Mouse (Mus musculus): Measurements from ENCODE around the gene Gimd1. TPM values are rescaled to one million over a fixed set of nuclear protein-coding genes. Genes with fewer than 3 reads are reported as not detected.

Gene Gimd1
- polyA plus RNA-seq (2016; fragmentation: Nextera tagmentation; extraction: Ambion mirVana), result not detected in 2 replicates

GRCm38 (mm10) chr3:132629601-132630239, at the start of gene Gimd1:
TSS of gene Gimd1 (plus strand) at chr3:132629820.
- 92% methylated on average over 11 of the region's 11 CpGs for WGBS
- no peak for ATAC-seq (ENCODE audit: low FRiP score)
- H3K4me1 ChIP-seq, result no peaks in the 10 kb centered on the region

GRCm38 (mm10) chr3:132581198-132581597, 48.4 kb upstream of the Gimd1 start:
- no peaks in the 10 kb centered on the region for H3K36me3 ChIP-seq
- no peak for ATAC-seq (ENCODE audit: low FRiP score)
- WGBS, result 89% methylated on average over 3 of the region's 3 CpGs
- no peak overlapping the region for H3K27ac ChIP-seq
- H3K27me3 ChIP-seq, result no peaks in the 10 kb centered on the region
- H3K4me1 ChIP-seq, result no peaks in the 10 kb centered on the region
- H3K4me2 ChIP-seq (replicated peaks), result no peak overlapping the region
- no peak overlapping the region for H3K4me3 ChIP-seq
- H3K9ac ChIP-seq, result no peak overlapping the region
- no peaks in the 10 kb centered on the region for H3K9me3 ChIP-seq (replicated peaks)

More at GRCm38 (mm10) chr3:132629601-132630239, at the start of gene Gimd1:
- no peak within 1 kb of the TSS for H3K27ac ChIP-seq
- H3K9me3 ChIP-seq (replicated peaks), result no peaks in the 10 kb centered on the region
- no peak within 1 kb of the TSS for H3K4me2 ChIP-seq (replicated peaks)
- no peak within 1 kb of the TSS for H3K4me3 ChIP-seq
- H3K27me3 ChIP-seq, result no peaks in the 10 kb centered on the region
- no peak within 1 kb of the TSS for H3K9ac ChIP-seq
- H3K36me3 ChIP-seq, result no peaks in the 10 kb centered on the region

GRCm38 (mm10) chr3:132582339-132582738, 47.3 kb upstream of the Gimd1 start:
- WGBS, result 55% methylated on average over 4 of the region's 4 CpGs
- H3K4me3 ChIP-seq, result no peak overlapping the region
- no peaks in the 10 kb centered on the region for H3K4me1 ChIP-seq
- no peaks in the 10 kb centered on the region for H3K9me3 ChIP-seq (replicated peaks)
- no peaks in the 10 kb centered on the region for H3K36me3 ChIP-seq
- ATAC-seq (ENCODE audit: low FRiP score), result no peak
- H3K27ac ChIP-seq, result no peak overlapping the region
- no peak overlapping the region for H3K9ac ChIP-seq
- no peak overlapping the region for H3K4me2 ChIP-seq (replicated peaks)
- H3K27me3 ChIP-seq, result no peaks in the 10 kb centered on the region

DNA sequence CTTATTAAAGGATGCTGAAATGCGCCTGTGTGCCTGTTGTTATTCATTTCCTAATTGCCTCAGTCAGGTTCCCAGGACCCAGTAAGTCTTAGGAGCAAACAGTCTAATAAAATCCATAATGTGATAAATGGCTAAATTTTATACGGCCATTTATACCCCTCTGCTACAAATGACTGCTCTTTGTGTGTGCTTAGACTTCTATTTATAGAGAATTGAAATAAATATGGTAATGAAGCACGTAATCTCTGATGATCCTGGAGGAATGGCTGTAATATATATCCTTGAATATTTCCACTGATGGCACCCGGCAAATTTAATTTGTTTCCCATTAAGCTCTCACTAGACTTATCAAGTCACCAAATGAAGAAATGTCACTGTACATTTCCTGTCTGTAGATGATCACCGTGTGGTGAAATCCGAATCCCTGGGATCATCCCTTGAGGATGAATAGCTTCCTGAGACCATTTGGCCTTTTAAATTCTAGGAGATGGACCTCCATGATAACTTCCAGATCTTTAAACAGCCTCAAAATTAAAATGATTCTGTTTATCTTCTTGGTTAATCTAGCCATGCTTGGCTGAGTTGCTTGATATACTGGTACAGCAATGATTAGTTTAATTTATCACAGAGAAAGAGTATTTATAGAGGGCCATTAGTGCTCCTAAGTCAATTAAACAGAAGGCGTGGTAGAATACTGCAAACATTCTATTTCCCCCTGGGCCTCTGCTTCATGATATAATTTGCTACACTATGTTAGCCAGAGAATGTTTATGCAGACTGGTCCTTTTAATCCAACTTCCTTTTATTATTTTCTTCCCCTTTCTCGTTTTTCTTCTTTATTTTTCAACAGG, 44.3 kb upstream of the Gimd1 start:
- H3K27me3 ChIP-seq, result no peaks in the 10 kb centered on the region
- H3K9ac ChIP-seq, result no peak overlapping the region
- H3K4me3 ChIP-seq, result no peak overlapping the region
- no peak overlapping the region for H3K27ac ChIP-seq
- H3K4me2 ChIP-seq (replicated peaks), result no peak overlapping the region
- WGBS, result 71% methylated on average over 8 of the region's 8 CpGs
- H3K36me3 ChIP-seq, result no peaks in the 10 kb centered on the region
- no peaks in the 10 kb centered on the region for H3K4me1 ChIP-seq
- no peaks in the 10 kb centered on the region for H3K9me3 ChIP-seq (replicated peaks)
- peak; percentile 70 for ATAC-seq (ENCODE audit: low FRiP score)

DNA sequence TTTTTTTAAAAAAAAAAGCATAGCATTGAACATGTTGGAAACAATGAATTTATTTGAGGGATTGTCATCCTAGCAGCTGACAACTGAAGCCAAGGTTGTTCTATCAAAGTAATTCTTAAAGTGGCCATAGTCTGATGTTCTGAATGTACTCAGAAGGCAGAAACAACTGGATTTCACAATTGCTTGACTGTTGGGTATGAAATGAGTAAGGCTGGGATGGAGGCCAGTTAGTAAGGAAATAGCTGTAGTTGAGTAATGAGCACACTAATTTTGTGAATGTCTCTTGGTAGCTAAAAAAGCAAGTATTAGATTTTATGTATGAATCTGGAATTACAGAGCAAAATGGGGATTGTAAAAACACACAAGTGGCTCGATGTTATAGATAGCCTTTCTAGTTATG, 41.5 kb upstream of the Gimd1 start:
- no peak overlapping the region for H3K4me3 ChIP-seq
- H3K4me2 ChIP-seq (replicated peaks), result no peak overlapping the region
- no peaks in the 10 kb centered on the region for H3K36me3 ChIP-seq
- no peak overlapping the region for H3K27ac ChIP-seq
- 90% methylated on average over 1 of the region's 1 CpGs for WGBS
- H3K4me1 ChIP-seq, result no peaks in the 10 kb centered on the region
- H3K27me3 ChIP-seq, result no peaks in the 10 kb centered on the region
- H3K9me3 ChIP-seq (replicated peaks), result no peaks in the 10 kb centered on the region
- H3K9ac ChIP-seq, result no peak overlapping the region
- ATAC-seq (ENCODE audit: low FRiP score), result no peak

- no peak for ATAC-seq (ENCODE audit: low FRiP score)
Observed at GRCm38 (mm10) chr3:132590010-132590409, 39.6 kb upstream of the Gimd1 start.

DNA sequence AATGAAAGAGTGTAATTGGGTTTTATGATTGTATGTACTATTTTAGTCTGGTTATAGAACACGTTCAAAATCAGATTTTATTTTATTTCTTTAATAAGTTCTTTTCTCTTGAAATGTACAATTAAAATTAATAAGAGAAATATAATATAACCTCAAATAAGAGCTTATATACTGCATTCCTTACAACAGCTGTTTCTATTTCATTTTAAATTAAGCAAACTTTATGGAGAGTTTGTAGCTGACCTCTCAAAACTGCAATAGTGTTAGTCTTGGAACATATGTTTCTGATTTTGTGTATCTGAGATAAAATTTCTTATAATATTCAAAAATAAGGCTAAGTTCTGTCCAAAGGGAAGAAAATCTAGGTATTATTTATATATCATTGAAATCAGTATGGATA, 39.0 kb upstream of the Gimd1 start:
- H3K4me3 ChIP-seq, result no peak overlapping the region
- H3K36me3 ChIP-seq, result no peaks in the 10 kb centered on the region
- H3K27me3 ChIP-seq, result no peaks in the 10 kb centered on the region
- ATAC-seq (ENCODE audit: low FRiP score), result no peak
- no peaks in the 10 kb centered on the region for H3K9me3 ChIP-seq (replicated peaks)
- no peak overlapping the region for H3K9ac ChIP-seq
- no peak overlapping the region for H3K4me2 ChIP-seq (replicated peaks)
- H3K4me1 ChIP-seq, result no peaks in the 10 kb centered on the region
- WGBS, result 79% methylated on average over 1 of the region's 1 CpGs
- H3K27ac ChIP-seq, result no peak overlapping the region

More at GRCm38 (mm10) chr3:132590010-132590409, 39.6 kb upstream of the Gimd1 start:
- no peaks in the 10 kb centered on the region for H3K36me3 ChIP-seq
- H3K27ac ChIP-seq, result no peak overlapping the region
- H3K9me3 ChIP-seq (replicated peaks), result no peaks in the 10 kb centered on the region
- 65% methylated on average over 3 of the region's 3 CpGs for WGBS
- no peaks in the 10 kb centered on the region for H3K4me1 ChIP-seq
- no peaks in the 10 kb centered on the region for H3K27me3 ChIP-seq
- no peak overlapping the region for H3K4me3 ChIP-seq
- no peak overlapping the region for H3K9ac ChIP-seq
- H3K4me2 ChIP-seq (replicated peaks), result no peak overlapping the region

GRCm38 (mm10) chr3:132628741-132629140, 879 bp upstream of the Gimd1 start:
- Histone ChIP-seq H3K4me1 (no peaks in the 10 kb centered on the region), H3K9ac (no peak overlapping the region), H3K36me3 (no peaks in the 10 kb centered on the region), H3K27ac (no peak overlapping the region), H3K9me3 (replicated peaks) (no peaks in the 10 kb centered on the region), H3K4me3 (no peak overlapping the region), H3K27me3 (no peaks in the 10 kb centered on the region), H3K4me2 (replicated peaks) (no peak overlapping the region)
- WGBS, result 58% methylated on average over 8 of the region's 8 CpGs
- no peak for ATAC-seq (ENCODE audit: low FRiP score)

DNA sequence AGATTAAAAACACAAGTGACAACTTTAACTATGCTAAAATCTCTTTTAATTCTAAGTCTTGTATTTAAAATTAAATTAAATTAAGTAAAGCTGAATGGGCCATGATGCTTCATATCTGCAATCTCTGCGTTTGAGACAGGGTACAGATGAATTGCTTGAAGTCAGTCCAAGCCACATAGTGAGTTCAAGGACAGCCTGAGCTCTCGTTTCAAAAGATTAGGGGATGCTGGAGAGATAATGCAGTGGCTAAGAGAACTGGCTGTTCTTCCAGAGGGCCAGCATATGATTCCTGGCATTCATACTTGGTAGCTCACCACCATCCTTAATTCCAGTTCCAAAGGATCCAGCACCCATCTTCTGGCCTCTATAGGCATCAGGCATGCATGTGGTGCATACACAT, 3.6 kb downstream of the Gimd1 start:
- 80% methylated on average over 2 of the region's 2 CpGs for WGBS
- no peaks in the 10 kb centered on the region for H3K9me3 ChIP-seq (replicated peaks)
- H3K4me3 ChIP-seq, result no peak overlapping the region
- H3K4me1 ChIP-seq, result no peaks in the 10 kb centered on the region
- no peak for ATAC-seq (ENCODE audit: low FRiP score)
- H3K27ac ChIP-seq, result no peak overlapping the region
- no peak overlapping the region for H3K4me2 ChIP-seq (replicated peaks)
- no peaks in the 10 kb centered on the region for H3K27me3 ChIP-seq
- H3K9ac ChIP-seq, result no peak overlapping the region
- no peaks in the 10 kb centered on the region for H3K36me3 ChIP-seq

DNA sequence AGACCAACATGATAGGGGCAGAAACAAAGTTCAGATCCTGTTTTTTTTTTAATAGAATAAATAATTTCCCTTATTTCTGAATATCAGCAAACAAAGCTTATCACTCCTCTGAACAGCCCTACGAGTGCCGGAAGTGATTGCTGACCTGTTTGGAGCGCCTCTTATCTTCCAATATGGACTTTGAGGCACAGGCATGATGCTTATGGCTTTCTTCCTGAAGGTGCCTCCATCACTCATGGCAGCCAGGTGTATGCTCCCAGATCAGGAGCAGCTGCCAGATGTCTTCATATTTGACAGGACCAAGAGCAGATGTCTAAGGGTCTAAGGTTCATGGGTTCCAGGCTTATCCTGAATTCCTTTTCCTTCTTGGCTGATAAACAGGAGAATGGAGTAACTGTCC, 7.5 kb downstream of the Gimd1 start:
- H3K4me3 ChIP-seq, result no peak overlapping the region
- no peaks in the 10 kb centered on the region for H3K4me1 ChIP-seq
- no peaks in the 10 kb centered on the region for H3K36me3 ChIP-seq
- no peak overlapping the region for H3K4me2 ChIP-seq (replicated peaks)
- H3K9ac ChIP-seq, result no peak overlapping the region
- WGBS, result 91% methylated on average over 3 of the region's 3 CpGs
- no peak for ATAC-seq (ENCODE audit: low FRiP score)
- H3K9me3 ChIP-seq (replicated peaks), result no peaks in the 10 kb centered on the region
- H3K27me3 ChIP-seq, result no peaks in the 10 kb centered on the region
- no peak overlapping the region for H3K27ac ChIP-seq

DNA sequence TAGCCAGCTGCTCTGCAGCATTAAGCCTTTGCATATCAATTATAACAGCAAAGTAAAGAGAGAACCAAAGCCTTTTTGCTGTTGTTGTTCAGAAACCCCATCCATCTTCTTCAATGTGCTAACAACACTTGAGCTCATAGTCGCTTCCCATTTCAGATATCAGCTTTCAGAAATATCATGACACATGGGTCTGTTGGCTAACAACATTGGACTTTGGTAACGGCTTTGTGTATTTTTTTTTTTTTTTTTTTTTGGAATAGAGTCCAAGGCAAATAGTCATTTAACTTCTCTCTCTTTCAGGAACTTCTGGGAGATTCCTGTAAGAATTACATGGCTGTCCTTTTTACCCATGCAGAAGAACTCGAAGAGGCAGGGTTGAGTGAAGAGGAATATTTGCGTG, 14.5 kb downstream of the Gimd1 start:
- H3K27ac ChIP-seq, result no peak overlapping the region
- WGBS, result 84% methylated on average over 4 of the region's 4 CpGs
- H3K27me3 ChIP-seq, result no peaks in the 10 kb centered on the region
- no peak overlapping the region for H3K4me2 ChIP-seq (replicated peaks)
- H3K4me3 ChIP-seq, result no peak overlapping the region
- H3K4me1 ChIP-seq, result no peaks in the 10 kb centered on the region
- H3K9ac ChIP-seq, result no peak overlapping the region
- ATAC-seq (ENCODE audit: low FRiP score), result no peak
- H3K9me3 ChIP-seq (replicated peaks), result no peaks in the 10 kb centered on the region
- no peaks in the 10 kb centered on the region for H3K36me3 ChIP-seq

DNA sequence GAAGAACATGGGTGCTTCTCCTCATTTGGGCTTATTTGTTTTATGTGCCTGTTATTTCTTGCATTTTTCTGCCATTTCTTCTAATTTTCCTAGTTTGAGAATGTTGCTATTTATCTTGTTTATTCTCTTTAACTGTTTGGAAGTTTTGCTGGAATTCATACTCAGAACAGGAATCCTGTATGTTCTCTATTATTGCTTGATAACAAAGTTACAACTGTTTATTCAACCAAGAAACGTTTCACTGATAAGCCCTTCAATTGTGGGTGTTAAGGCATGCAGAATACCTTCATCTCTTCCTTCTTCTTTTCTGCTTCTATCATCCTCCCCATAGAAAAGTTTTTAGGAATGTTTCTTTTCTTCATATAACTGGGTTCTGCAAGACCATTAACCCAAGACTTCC, 17.2 kb downstream of the Gimd1 start:
- ATAC-seq (ENCODE audit: low FRiP score), result no peak

DNA sequence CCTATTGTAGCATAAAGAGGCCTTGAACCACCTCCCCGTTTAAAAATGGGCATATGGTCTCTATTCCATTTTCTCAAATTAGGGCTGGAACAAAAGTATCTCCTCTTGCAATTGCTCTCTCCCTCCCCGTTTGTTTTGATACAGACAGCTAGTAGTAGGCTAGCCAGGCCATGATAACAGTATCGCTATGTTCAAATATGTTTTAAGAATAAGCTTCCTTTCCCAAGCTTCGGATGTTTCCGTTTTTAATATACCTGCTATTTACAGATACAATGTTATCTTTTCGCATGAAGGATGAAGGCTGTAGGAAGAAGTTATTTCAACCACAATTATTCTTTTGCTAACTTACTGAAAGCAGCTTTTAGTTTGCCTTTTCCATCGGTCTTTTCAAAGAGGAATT, 19.7 kb downstream of the Gimd1 start:
- no peak for ATAC-seq (ENCODE audit: low FRiP score)
- 0 out of 2 replicates have a peak, but pooled peaks cover 2% of the 10 kb centered on the region for H3K9me3 ChIP-seq (replicated peaks)
- no peak overlapping the region for H3K4me2 ChIP-seq (replicated peaks)
- H3K4me1 ChIP-seq, result no peaks in the 10 kb centered on the region
- no peak overlapping the region for H3K4me3 ChIP-seq
- H3K27me3 ChIP-seq, result no peaks in the 10 kb centered on the region
- WGBS, result 91% methylated on average over 7 of the region's 7 CpGs
- H3K9ac ChIP-seq, result no peak overlapping the region
- no peaks in the 10 kb centered on the region for H3K36me3 ChIP-seq
- no peak overlapping the region for H3K27ac ChIP-seq

More for the DNA sequence above, 17.2 kb downstream of the Gimd1 start:
- Histone ChIP-seq H3K4me2 (replicated peaks) (no peak overlapping the region), H3K27me3 (no peaks in the 10 kb centered on the region), H3K9ac (no peak overlapping the region), H3K4me3 (no peak overlapping the region), H3K27ac (no peak overlapping the region), H3K4me1 (no peaks in the 10 kb centered on the region), H3K36me3 (no peaks in the 10 kb centered on the region), H3K9me3 (replicated peaks) (no peaks in the 10 kb centered on the region)
- 49% methylated on average over 1 of the region's 1 CpGs for whole genome bisulfite sequencing
